Mouse (Mus musculus) stomach, embryonic 14.5 days (tissue): ENCODE data around the gene Xntrpc. TPM values are rescaled to one million over a fixed set of nuclear protein-coding genes. Genes with fewer than 3 reads are reported as not detected.
"Not testable (repeated sequence)": the region's sequence is repeated elsewhere in the genome, so short reads cannot be mapped to it uniquely, and the experiment has no call there.

Experiments used
- ATAC-seq: fragments of 200-750 bp; cut with Nextera tagmentation; 2 replicates; pipeline ENCODE4 v1.8.0; 2017; ENCODE audit warnings: low read depth, moderate TSS enrichment; ENCODE audit not compliant: insufficient number of reproducible peaks, insufficient read depth, low FRiP score
- H3K27ac ChIP-seq: fragments of 300-500 bp; sonication (generic); 2 replicates; pipeline ENCODE4 v1.5.1; 2014; ENCODE audit warnings: mild to moderate bottlenecking, low read length, moderate library complexity, mixed read lengths
- H3K27me3 ChIP-seq: fragments of 300-500 bp; sonication (generic); 2 replicates; pipeline ENCODE4 v1.6.1; 2014; ENCODE audit warnings: low read length, control low read depth, mixed read lengths; ENCODE audit not compliant: control insufficient read depth, insufficient read depth
- H3K36me3 ChIP-seq: fragments of 300-500 bp; sonication (generic); 2 replicates; pipeline ENCODE4 v1.6.1; 2014; ENCODE audit warnings: mild to moderate bottlenecking, control low read depth, low read length, moderate library complexity, mixed read lengths; ENCODE audit not compliant: control insufficient read depth, insufficient read depth
- H3K4me1 ChIP-seq: fragments of 300-500 bp; sonication (generic); 2 replicates; pipeline ENCODE4 v1.6.1; 2014; ENCODE audit warnings: low read length, control low read depth, mixed read lengths; ENCODE audit not compliant: control insufficient read depth, insufficient read depth
- H3K4me2 ChIP-seq: fragments of 300-500 bp; sonication (generic); replicated peaks from 2 replicates; pipeline ENCODE4 v1.6.1; 2014; ENCODE audit warnings: low read depth, low read length, control low read depth
- H3K4me3 ChIP-seq: fragments of 300-500 bp; sonication (generic); 2 replicates; pipeline ENCODE4 v1.5.1; 2014; ENCODE audit warnings: low read depth, low read length, control low read depth
- H3K9ac ChIP-seq: fragments of 300-500 bp; sonication (generic); replicated peaks from 2 replicates; pipeline ENCODE4 v1.6.1; 2014; ENCODE audit warnings: low read depth, mild to moderate bottlenecking, control low read depth, low read length, moderate library complexity, mixed read lengths
- H3K9me3 ChIP-seq: fragments of 300-500 bp; sonication (generic); 2 replicates; pipeline ENCODE4 v1.6.1; 2016; ENCODE audit warnings: low read depth, low read length, control low read depth; ENCODE audit not compliant: control insufficient read depth
- WGBS: fragments of 180-500 bp; shearing (Covaris S2); extraction: QIAGEN DNeasy Blood & Tissue Kit; methylation state at CpG from one replicate; pipeline ENCODE4 v1.1.7; 2014; 5-methylcytosine and 5-hydroxymethylcytosine counted together
- polyA plus RNA-seq: library from polyadenylated mRNA; unstranded; fragments of >200 nt; fragmentation: Nextera tagmentation; extraction: Ambion mirVana; gene quantifications from 2 replicates; pipeline ENCODE4 v1.2.1, GENCODE M21; 2014

Gene Xntrpc
- 1.1 and 1.8 TPM in 2 replicates for polyA plus RNA-seq

DNA sequence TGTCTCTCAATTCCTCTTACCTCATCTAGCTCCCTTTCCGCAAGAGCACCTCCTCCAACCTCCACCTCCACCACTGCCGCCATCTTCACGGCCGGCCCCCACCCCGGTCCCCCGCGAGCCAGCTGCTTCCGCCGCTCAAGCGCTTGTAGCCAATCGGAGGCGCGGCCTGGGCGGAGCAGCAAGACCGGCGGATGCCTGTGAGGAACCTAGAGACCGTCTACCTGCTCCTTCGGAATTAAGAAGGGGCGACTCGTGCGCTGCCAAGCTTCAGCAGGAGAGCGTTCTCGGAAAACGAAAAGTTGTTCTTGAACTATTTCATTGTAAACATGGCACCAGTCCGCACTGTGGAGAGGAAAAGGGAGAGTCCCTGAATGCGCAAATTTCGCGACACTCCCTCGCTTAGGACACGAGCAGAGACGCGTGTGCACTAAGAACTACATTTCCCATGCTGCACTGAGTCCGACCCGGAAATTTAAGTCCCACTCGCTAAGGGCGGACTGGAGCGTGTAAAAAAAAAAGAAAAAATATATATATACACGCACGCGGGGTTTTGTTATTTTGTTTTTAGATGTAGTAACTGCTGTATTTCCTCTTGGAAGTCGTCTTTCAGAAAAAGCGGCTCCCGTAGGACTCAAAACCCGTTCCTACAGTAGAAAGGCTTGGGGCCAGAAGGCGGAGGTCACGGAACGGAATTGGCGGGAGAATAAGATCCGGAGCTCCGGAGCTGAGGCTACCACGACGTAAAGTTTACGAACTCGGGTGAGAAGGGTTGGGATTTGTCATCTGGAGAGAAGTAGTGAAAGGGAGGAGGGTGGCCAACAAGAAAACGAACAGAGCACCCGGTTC is at the start of gene Xntrpc, which contains the start of the genes Rnf121 and Xndc1:
TSS of gene Xntrpc (plus strand) at position 668 of the 846 bp plus-strand sequence.
TSS of gene Rnf121 (minus strand) at position 424 of the 846 bp plus-strand sequence.
TSS of gene Xndc1 (plus strand) at position 466 of the 846 bp plus-strand sequence.
- H3K27me3 ChIP-seq, result no peaks in the 10 kb centered on the region
- peak within 1 kb of the TSS; percentile 65 for H3K9ac ChIP-seq
- peak within 1 kb of the TSS; percentile 61 for H3K4me2 ChIP-seq
- ATAC-seq, result peak; percentile 99
- H3K9me3 ChIP-seq, result no peaks in the 10 kb centered on the region
- H3K4me1 ChIP-seq, result peaks cover 9% of the 10 kb centered on the region
- peak within 1 kb of the TSS; percentile 74 for H3K4me3 ChIP-seq
- no peaks in the 10 kb centered on the region for H3K36me3 ChIP-seq
- peak within 1 kb of the TSS; percentile 87 for H3K27ac ChIP-seq
- WGBS, result under 1% methylated on average over 56 of the region's 56 CpGs

- peaks cover 74% of the 10 kb centered on the region for H3K36me3 ChIP-seq
These were observed 48.6 kb upstream of the Xntrpc start for GRCm38 (mm10) chr7:102016936-102017335.

GRCm38 (mm10) chr7:102017452-102017851 is 48.1 kb upstream of the Xntrpc start:
- no peak overlapping the region for H3K4me2 ChIP-seq
- H3K36me3 ChIP-seq, result peaks cover 74% of the 10 kb centered on the region
- no peaks in the 10 kb centered on the region for H3K4me1 ChIP-seq
- no peak overlapping the region for H3K9ac ChIP-seq
- H3K4me3 ChIP-seq, result no peak overlapping the region
- 83% methylated on average over 5 of the region's 5 CpGs for WGBS
- no peaks in the 10 kb centered on the region for H3K9me3 ChIP-seq
- H3K27me3 ChIP-seq, result no peaks in the 10 kb centered on the region
- no peak overlapping the region for H3K27ac ChIP-seq
- ATAC-seq, result no peak

More at GRCm38 (mm10) chr7:102016936-102017335, 48.6 kb upstream of the Xntrpc start:
- H3K9me3 ChIP-seq, result no peaks in the 10 kb centered on the region
- no peak overlapping the region for H3K4me3 ChIP-seq
- ATAC-seq, result no peak
- no peak overlapping the region for H3K27ac ChIP-seq
- H3K4me2 ChIP-seq, result no peak overlapping the region
- H3K4me1 ChIP-seq, result no peaks in the 10 kb centered on the region
- WGBS, result 87% methylated on average over 4 of the region's 4 CpGs
- H3K9ac ChIP-seq, result no peak overlapping the region
- H3K27me3 ChIP-seq, result no peaks in the 10 kb centered on the region

GRCm38 (mm10) chr7:102018034-102018433 is 47.5 kb upstream of the Xntrpc start:
- Histone ChIP-seq H3K4me3 (no peak overlapping the region), H3K4me2 (no peak overlapping the region), H3K36me3 (peaks cover 70% of the 10 kb centered on the region), H3K4me1 (no peaks in the 10 kb centered on the region), H3K27ac (no peak overlapping the region), H3K9ac (no peak overlapping the region), H3K27me3 (no peaks in the 10 kb centered on the region), H3K9me3 (no peaks in the 10 kb centered on the region)
- no peak for ATAC-seq
- 80% methylated on average over 7 of the region's 7 CpGs for WGBS

- ATAC-seq, result no peak
- Histone ChIP-seq H3K27ac (no peak within 1 kb of the TSS), H3K27me3 (no peaks in the 10 kb centered on the region), H3K4me3 (no peak within 1 kb of the TSS), H3K4me1 (no peaks in the 10 kb centered on the region), H3K36me3 (peaks cover 69% of the 10 kb centered on the region), H3K4me2 (no peak within 1 kb of the TSS), H3K9me3 (no peaks in the 10 kb centered on the region), H3K9ac (no peak within 1 kb of the TSS)
- 92% methylated on average over 3 of the region's 3 CpGs for WGBS
These were observed 46.9 kb upstream of the Xntrpc start, which contains the start of gene Il18bp for GRCm38 (mm10) chr7:102018590-102018989. TSS of gene Il18bp (minus strand) at chr7:102018690.

- no peak for ATAC-seq
- Histone ChIP-seq H3K4me2 (no peak overlapping the region), H3K27me3 (no peaks in the 10 kb centered on the region), H3K27ac (no peak overlapping the region), H3K9ac (no peak overlapping the region), H3K4me1 (no peaks in the 10 kb centered on the region), H3K4me3 (no peak overlapping the region), H3K36me3 (peaks cover 61% of the 10 kb centered on the region), H3K9me3 (no peaks in the 10 kb centered on the region)
- 61% methylated on average over 3 of the region's 3 CpGs for WGBS
These were observed 46.2 kb upstream of the Xntrpc start for GRCm38 (mm10) chr7:102019362-102019761.

DNA sequence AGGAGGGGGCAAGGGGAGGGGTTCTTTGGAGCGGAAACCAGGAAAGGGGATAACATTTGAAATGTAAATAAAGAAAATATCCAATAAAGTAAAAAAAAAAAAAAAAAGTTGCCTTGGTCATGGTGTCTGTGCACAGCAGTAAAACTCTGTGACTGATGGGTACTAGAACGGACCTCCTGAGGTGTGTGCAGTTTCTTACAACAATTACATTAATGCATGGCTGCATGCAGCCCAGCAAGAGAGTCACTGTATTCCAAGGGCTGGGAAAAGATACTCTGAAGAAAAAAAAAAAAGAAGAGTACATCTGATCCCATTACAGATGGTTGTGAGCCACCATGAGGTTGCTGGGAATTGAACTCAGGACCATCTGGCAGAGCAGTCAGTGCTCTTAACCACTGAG is 44.6 kb upstream of the Xntrpc start:
- H3K27me3 ChIP-seq, result not testable (repeated sequence)
- H3K36me3 ChIP-seq, result peaks cover 56% of the 10 kb centered on the region
- WGBS, result 93% methylated on average over 2 of the region's 2 CpGs

GRCm38 (mm10) chr7:102023821-102024220 is 41.7 kb upstream of the Xntrpc start:
- no peaks in the 10 kb centered on the region for H3K4me1 ChIP-seq
- no peak overlapping the region for H3K9ac ChIP-seq
- WGBS, result 95% methylated on average over 9 of the region's 9 CpGs
- H3K9me3 ChIP-seq, result no peaks in the 10 kb centered on the region
- no peak overlapping the region for H3K4me2 ChIP-seq
- no peak overlapping the region for H3K4me3 ChIP-seq
- H3K27me3 ChIP-seq, result no peaks in the 10 kb centered on the region
- H3K27ac ChIP-seq, result no peak overlapping the region
- ATAC-seq, result no peak
- H3K36me3 ChIP-seq, result peaks cover 46% of the 10 kb centered on the region

More for the DNA sequence above, 44.6 kb upstream of the Xntrpc start:
- not testable (repeated sequence) for H3K27ac ChIP-seq, H3K4me1 ChIP-seq, H3K9me3 ChIP-seq, H3K4me2 ChIP-seq, H3K9ac ChIP-seq, H3K4me3 ChIP-seq, ATAC-seq
